Mouse (Mus musculus): ENCODE results near the gene Tns2.
A peak's percentile ranks its signal among the peaks of the same experiment; 100 is the strongest.

Gene Tns2

DNA sequence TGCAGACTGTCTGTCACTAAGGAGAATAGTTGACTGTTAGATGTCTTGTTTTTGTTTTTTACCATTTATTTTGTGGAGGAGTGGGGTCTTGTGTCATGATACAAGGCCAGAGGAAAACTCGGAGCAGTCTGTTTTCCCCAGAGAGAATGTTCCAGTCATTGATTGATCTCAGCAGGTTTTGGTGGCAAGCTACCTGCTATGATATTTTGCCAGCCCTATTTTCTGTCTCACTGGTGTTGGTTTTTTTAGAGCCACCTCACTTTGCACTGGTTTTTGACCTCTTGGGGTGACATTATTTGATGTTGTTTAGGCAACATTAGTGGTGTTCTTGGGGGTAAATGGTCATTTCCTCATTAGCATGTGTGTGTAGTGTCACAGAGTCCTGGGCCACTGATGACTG lies 8.5 kb upstream of the Tns2 start:
- DNase-seq (ENCODE audit: low spot score in 2 of 2): no peak

- DNase-seq (ENCODE audit: low spot score in 2 of 2): no peak
Observed at GRCm38 (mm10) chr15:102092222-102092621, 8.0 kb upstream of the Tns2 start.

- no peak for DNase-seq (ENCODE audit: low spot score in 2 of 2)
Observed at GRCm38 (mm10) chr15:102094157-102094556, 6.1 kb upstream of the Tns2 start.

GRCm38 (mm10) chr15:102094988-102095387 lies 5.2 kb upstream of the Tns2 start:
- DNase-seq (ENCODE audit: low spot score in 2 of 2): no peak

DNA sequence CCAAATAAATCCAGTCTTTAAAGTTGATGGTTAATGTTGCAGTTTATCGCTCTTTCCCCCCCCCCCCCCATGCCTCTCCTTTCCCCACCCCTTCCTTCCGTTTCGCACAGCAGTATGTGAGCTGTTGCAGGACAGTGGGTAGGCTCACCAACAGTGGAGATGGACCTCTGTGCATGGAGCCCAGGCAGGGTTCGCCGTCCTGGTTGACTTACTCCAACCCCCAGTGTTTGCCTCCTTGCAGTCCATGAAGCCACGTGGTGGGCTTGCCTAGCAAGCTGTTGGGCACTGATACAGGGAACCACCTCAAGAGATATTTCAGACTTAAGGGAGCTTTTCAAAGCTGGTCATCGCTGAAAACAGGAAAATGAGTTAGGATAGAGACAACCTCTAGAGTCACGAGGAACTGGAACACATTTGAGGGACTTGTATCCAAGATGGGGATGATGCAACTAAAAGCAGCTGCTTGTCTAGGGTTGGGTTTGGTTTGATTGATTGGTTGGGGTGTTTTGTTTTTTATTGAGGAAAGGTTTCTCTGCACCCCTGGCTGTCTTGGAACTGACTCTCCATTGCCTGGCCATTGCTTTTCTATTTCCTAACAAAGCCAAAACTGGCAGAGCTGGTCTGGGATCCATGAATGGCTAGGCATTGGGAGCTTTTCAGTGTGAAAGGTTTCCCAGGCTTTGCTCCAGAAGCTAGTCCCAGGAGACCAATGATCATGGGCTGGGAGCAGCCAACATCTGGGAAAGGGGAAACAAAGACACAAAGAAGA lies 2.9 kb upstream of the Tns2 start:
- DNase-seq (ENCODE audit: low spot score in 2 of 2): no peak

- no peak for DNase-seq (ENCODE audit: low spot score in 2 of 2)
Observed at GRCm38 (mm10) chr15:102097991-102098555, 2.1 kb upstream of the Tns2 start.

DNA sequence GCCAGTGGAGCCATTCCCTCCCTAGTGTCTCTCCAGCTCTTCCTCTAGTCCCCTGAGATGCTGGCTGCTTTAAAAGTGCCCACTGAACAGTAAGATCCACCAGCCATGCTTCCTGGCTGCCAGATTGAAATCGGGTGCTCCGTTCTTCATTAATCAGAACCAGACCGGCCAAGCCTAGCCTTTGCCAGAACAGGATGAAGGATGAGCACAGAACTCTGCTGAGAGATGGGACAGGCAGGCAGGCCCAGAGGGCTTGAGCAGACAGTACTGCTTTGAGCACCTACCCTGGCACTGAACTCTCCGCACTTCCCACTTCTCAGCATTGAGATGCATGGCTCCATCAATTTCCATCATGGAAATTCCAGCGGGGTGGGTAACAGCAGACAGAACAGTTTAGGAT lies 953 bp upstream of the Tns2 start:
- no peak for DNase-seq (ENCODE audit: low spot score in 2 of 2)

- no peak for DNase-seq (ENCODE audit: low spot score in 2 of 2)
Observed at GRCm38 (mm10) chr15:102099771-102100160, 447 bp upstream of the Tns2 start.

GRCm38 (mm10) chr15:102100996-102101671 lies 921 bp downstream of the Tns2 start:
- no peak for DNase-seq (ENCODE audit: low spot score in 2 of 2)

DNA sequence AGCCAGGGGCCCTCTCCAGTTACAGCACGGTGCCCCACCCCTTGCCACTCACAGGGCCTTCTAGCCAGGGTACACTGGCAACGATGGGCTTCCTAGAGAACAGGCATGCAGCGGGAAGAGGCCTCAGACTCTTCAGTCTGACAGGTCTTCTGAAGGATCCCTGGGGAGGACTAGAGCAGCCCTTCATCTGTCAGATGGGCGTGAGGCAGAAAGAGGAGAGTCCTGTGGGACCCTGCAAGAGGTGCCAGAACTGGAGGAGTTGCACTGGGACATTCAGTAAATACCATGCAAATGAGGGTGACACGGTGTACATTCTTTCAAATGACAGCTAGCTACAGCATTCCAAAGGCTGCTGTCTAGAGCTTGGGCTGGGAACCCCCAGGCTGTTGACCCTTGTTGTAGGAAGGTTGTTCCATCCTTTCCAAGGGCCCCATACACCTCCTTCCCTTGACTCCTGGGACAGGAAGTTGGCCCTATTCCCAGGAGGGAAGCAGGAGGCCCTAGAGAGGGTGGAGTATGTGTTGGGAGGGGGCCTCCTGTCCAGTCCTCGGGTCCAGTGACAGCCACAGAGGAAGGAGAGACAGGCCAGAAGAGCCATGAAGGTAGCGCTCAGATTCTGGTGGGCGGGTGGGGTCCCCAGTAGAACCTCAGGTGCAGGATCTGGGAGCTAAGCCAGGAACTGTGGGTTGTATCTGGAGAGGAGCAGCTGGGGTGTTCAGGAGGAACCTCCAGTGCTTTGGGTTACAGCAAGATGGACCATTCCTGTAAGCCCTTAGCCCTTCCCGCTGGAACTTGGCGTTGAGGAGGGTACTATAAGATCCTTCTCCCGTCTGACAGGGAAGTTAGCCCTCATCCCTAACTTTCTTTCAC lies 1.7 kb downstream of the Tns2 start:
- DNase-seq (ENCODE audit: low spot score in 2 of 2): no peak

DNA sequence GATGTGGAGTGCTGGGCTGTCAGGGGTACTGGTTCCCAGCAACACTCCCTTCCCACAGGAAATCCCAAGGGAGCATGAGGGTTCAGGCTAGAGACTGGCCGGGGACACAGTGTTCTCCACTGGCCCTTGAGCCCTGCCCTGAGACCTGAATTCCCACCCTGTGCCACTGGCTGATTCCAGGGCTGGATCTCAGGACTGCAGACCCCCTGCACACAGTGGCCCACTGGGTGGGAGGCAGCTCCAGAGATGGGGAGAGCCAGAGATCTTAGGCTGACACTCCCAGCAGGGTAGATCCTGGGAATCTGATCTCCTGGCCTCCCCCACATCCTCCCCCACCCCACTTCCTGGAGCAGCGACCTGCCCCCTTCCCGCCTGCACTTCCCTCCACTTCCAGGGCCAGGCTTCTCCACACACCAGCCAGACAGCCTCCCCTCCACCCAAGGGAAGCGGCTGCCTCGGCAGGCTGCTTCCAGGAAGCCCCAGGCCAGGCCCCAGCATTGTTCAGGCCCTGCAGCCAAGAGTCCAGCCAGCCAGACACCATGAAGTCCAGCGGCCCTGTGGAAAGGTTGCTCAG lies 2.4 kb downstream of the Tns2 start:
- DNase-seq (ENCODE audit: low spot score in 2 of 2): no peak

- no peak for DNase-seq (ENCODE audit: low spot score in 2 of 2)
Observed at GRCm38 (mm10) chr15:102103371-102103946, 3.2 kb downstream of the Tns2 start.

DNA sequence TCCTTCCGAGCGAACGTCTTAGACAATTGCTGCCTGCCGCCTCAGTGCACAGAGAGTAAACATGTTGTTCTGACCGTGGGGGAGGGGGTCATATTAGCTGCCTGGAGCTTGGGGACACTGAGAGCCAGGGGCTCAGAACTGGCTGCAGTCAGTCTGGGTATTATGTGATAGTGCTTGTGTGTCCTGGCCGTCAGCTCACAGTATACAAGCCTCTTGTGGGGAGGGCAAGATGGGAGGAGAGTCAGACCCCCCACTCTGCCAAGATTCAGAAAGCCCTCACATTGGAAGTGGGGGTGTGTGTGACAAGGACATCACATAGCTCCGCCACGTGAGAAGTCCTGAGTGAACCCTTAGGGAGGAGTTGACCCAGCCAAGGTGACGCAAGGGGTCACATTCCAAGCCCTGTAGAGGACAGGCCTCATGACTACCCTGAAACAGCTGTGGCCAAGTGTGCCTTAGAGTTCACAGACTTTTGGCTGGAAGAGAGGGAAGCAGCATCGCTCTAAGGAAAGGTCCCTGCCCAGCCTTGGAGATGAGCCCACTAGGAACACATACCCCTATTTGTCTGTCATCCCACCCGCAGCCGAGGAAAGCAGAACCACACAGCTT lies 3.8 kb downstream of the Tns2 start:
- DNase-seq (ENCODE audit: low spot score in 2 of 2): no peak

DNA sequence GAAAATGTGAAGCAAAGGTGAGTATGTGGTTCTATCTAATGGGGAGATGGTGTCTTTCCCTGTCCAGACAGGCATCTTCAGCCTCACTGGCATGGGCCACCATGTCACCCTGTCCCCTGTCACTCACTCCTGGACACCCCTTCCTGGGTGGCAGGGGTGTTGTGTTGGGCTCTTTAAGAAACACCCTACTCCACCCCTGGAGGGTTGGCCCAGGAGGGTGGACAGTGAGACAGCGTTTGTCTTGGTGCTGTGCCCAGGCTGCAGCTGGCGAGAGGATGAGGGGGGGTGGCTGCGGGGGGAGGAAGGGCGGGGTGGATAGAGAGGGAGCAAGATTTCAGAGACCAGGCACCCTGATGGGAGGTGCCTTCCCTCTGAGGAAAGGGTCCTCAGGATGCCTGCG lies 5.1 kb downstream of the Tns2 start:
- no peak for DNase-seq (ENCODE audit: low spot score in 2 of 2)

GRCm38 (mm10) chr15:102105764-102106730 lies 5.8 kb downstream of the Tns2 start:
- no peak for DNase-seq (ENCODE audit: low spot score in 2 of 2)

DNA sequence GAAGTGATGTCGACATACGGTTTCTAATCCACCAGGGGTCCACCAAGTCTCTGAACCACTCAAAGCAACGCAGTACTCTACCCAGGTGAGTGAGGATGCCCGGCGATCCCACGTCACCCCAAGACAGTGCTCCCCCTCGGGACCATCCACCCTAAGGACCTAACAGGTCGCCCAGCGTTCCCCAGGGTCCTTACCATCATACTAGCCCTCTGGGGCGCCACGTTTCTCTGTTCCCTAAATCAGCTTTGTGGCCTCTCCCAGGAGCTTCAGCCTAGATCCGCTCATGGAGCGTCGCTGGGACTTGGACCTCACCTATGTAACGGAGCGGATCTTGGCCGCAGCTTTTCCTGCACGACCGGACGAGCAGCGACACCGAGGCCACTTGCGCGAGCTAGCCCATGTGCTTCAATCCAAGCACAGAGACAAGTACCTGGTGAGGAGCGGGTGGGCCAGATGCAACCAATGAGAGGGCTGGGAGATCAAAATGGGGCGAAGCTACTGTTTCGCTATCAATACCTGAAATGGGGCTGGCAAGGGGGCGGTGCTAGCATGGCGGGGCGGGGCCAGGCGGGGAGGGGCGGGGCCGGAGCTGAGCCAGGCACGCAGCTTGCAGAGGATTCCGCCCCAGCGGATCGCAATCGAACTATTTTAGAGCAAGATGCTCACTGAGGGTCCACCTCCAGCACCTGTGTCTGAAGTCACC lies 6.7 kb downstream of the Tns2 start:
- no peak for DNase-seq (ENCODE audit: low spot score in 2 of 2)

DNA sequence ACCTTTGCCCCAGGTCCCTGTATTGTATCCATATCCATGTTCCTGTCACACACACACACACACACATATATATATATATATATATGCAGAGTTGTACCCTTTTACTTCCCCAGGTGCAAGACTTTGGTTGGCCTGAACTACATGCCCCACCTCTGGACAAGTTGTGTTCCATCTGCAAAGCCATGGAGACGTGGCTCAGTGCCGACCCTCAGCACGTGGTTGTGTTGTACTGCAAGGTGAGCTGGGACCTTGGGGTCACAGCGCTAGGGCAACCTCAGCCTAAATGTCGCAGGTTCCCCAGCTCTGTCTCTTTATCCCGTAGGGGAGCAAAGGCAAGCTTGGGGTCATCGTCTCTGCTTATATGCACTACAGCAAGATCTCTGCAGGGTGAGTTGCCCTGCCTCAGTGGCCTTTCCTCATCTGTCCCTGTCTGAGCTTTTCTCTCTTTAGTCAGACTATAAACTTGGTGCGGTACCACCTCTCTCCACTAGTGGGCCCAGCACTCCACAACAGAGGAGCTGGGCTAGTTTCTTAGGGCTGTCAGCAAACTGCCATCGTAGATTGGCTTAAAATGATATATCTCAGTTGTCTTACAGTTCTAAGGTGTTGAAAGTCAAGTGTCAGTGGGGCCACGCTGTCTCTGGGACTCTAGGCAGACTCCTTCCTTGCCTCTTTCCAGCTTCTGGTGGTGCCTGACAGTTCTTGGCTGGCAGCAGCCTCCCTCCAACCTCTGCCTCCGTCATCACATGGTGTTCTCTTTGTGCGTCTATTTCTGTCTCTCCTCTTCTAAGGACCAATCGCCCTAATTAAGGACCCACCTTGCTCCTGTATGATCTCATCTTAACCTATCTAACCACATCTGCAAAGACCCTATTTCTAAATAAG lies 7.7 kb downstream of the Tns2 start:
- DNase-seq (ENCODE audit: low spot score in 2 of 2): peak; percentile 59 to 71
